Mouse (Mus musculus) bone marrow macrophage, adult 2 months (primary cell): Measurements from ENCODE around the gene Trmt1. TPM values are rescaled to one million over a fixed set of nuclear protein-coding genes. Genes with fewer than 3 reads are reported as not detected.
A peak's percentile ranks its signal among the peaks of the same experiment; 100 is the strongest.

Experiments
- H3K27ac ChIP-seq: 2 replicates; pipeline ENCODE4 v1.5.1; 2012; ENCODE audit warnings: low read depth, low read length; ENCODE audit not compliant: insufficient read depth
- H3K4me1 ChIP-seq: 2 replicates; pipeline ENCODE4 v1.6.1; 2012; ENCODE audit warnings: low read length; ENCODE audit not compliant: control insufficient read depth, insufficient read depth
- H3K4me3 ChIP-seq: 2 replicates; pipeline ENCODE4 v1.5.1; 2012; ENCODE audit warnings: mild to moderate bottlenecking, low read length, moderate library complexity; ENCODE audit not compliant: insufficient read depth
- CTCF ChIP-seq: IDR thresholded peaks from 2 replicates; pipeline ENCODE4 v1.5.1; 2012; ENCODE audit warnings: low read depth, mild to moderate bottlenecking, low read length, moderate library complexity
- POLR2A ChIP-seq: IDR thresholded peaks from 2 replicates; pipeline ENCODE4 v1.6.1; 2012; ENCODE audit warnings: mild to moderate bottlenecking, low read depth, low read length, borderline replicate concordance
- polyA plus RNA-seq: library from polyadenylated mRNA; stranded (reverse); fragments of >200 nt; gene quantifications from 2 replicates; pipeline ENCODE4 v1.2.4, GENCODE M21; 2012; ENCODE audit not compliant: missing spikeins, insufficient read depth, insufficient read length

Trmt1 gene
- polyA plus RNA-seq, 1 experiment: 46.8 TPM

DNA sequence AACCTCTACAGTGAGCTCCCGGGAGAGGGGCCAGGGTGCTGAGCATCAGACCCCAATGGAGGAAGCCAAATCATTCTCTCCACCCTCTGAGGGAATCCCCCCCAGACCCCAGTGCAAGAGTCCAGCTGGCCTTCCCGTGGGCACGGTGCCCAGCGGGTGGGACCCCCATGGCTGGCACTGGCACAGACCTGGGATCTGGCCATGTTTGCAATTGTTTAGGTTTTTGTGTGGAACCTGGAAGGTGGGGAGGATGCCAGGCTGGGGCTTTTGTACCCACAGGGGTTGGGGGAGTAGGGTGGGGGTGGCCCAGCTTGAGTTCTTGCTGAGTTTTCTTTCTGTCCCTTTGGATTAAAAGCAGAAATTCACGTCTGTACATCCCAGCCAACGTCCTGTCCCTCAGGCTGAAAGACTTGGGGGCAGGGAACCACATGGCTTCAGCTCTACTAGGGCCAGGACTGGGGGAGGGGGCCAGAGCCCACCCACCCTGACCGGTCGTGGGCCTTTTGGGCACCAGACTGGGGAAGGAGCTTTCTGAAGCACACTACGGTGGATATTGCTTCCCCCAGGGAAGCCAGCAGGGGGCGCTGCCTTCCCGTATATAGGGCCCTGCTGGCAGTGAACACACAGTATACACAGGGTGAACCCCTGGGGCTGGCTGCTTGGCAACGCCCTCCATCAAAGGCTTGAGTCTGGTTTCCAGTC lies 22.8 kb downstream of the Trmt1 start:
- H3K27ac ChIP-seq: peak overlapping the region; percentile 28; the same call in 1 of the 2 replicates
- no peak overlapping the region for H3K4me3 ChIP-seq

GRCm38 (mm10) chr8:84709931-84710330 lies 23.8 kb downstream of the Trmt1 start:
- Histone ChIP-seq H3K27ac (no peak overlapping the region), H3K4me3 (no peak overlapping the region), H3K4me1 (peaks cover 15% of the 10 kb centered on the region)
- TF ChIP-seq POLR2A (no peak), CTCF (no peak)

More for the DNA sequence above, 22.8 kb downstream of the Trmt1 start:
- peaks cover 15% of the 10 kb centered on the region for H3K4me1 ChIP-seq
- no peak for TF ChIP-seq POLR2A
- TF ChIP-seq CTCF: peak; percentile 87

GRCm38 (mm10) chr8:84711312-84711711 lies 25.2 kb downstream of the Trmt1 start:
- Histone ChIP-seq H3K27ac (no peak overlapping the region), H3K4me3 (no peak overlapping the region), H3K4me1 (peaks cover 15% of the 10 kb centered on the region)
- TF ChIP-seq POLR2A: no peak
- TF ChIP-seq CTCF: no peak

- Histone ChIP-seq H3K27ac (no peak overlapping the region), H3K4me1 (peaks cover 15% of the 10 kb centered on the region)
Observed at GRCm38 (mm10) chr8:84711933-84712758, 26.0 kb downstream of the Trmt1 start.

GRCm38 (mm10) chr8:84712759-84713120 lies 26.6 kb downstream of the Trmt1 start:
- TF ChIP-seq CTCF: no peak
- no peak for TF ChIP-seq POLR2A
- Histone ChIP-seq H3K4me1 (peaks cover 15% of the 10 kb centered on the region), H3K27ac (no peak overlapping the region), H3K4me3 (no peak overlapping the region)

More at GRCm38 (mm10) chr8:84711933-84712758, 26.0 kb downstream of the Trmt1 start:
- TF ChIP-seq POLR2A (no peak), CTCF (no peak)
- no peak overlapping the region for H3K4me3 ChIP-seq

GRCm38 (mm10) chr8:84713381-84713780 lies 27.3 kb downstream of the Trmt1 start:
- H3K4me1 ChIP-seq: peaks cover 12% of the 10 kb centered on the region
- H3K4me3 ChIP-seq: no peak overlapping the region
- no peak for TF ChIP-seq POLR2A
- no peak overlapping the region for H3K27ac ChIP-seq

GRCm38 (mm10) chr8:84714161-84714560 lies 28.1 kb downstream of the Trmt1 start:
- Histone ChIP-seq H3K4me1 (peaks cover 7% of the 10 kb centered on the region; the same call in 1 of the 2 replicates), H3K4me3 (no peak overlapping the region), H3K27ac (no peak overlapping the region)
- TF ChIP-seq POLR2A (no peak), CTCF (no peak)

- no peak overlapping the region for H3K4me3 ChIP-seq
- peaks cover 7% of the 10 kb centered on the region; the same call in 1 of the 2 replicates for H3K4me1 ChIP-seq
- no peak overlapping the region for H3K27ac ChIP-seq
- no peak for TF ChIP-seq CTCF
- TF ChIP-seq POLR2A: no peak
Observed at GRCm38 (mm10) chr8:84715893-84716468, 29.9 kb downstream of the Trmt1 start.

GRCm38 (mm10) chr8:84716790-84717189 lies 30.7 kb downstream of the Trmt1 start:
- TF ChIP-seq CTCF (no peak), POLR2A (no peak)
- no peak overlapping the region for H3K4me3 ChIP-seq
- peaks cover 7% of the 10 kb centered on the region; the same call in 1 of the 2 replicates for H3K4me1 ChIP-seq
- H3K27ac ChIP-seq: no peak overlapping the region

GRCm38 (mm10) chr8:84718476-84718875 lies 32.4 kb downstream of the Trmt1 start:
- Histone ChIP-seq H3K4me3 (no peak overlapping the region), H3K4me1 (peaks cover 10% of the 10 kb centered on the region), H3K27ac (no peak overlapping the region)
- no peak for TF ChIP-seq POLR2A
